Mouse (Mus musculus) ES-Bruce4 (cell line): ENCODE measurements around the gene Cdkl3. TPM values are rescaled to one million over a fixed set of nuclear protein-coding genes. Genes with fewer than 3 reads are reported as not detected.

Source experiments
- H3K27ac ChIP-seq: 2 replicates; pipeline ENCODE4 v1.5.1; 2012; ENCODE audit warnings: low read length, inconsistent platforms; ENCODE audit not compliant: insufficient read depth
- H3K27me3 ChIP-seq: 2 replicates; pipeline ENCODE4 v1.6.1; 2012; ENCODE audit warnings: mild to moderate bottlenecking, low read length, inconsistent platforms; ENCODE audit not compliant: control insufficient read depth, poor library complexity, insufficient read depth, severe bottlenecking
- H3K36me3 ChIP-seq: 2 replicates; pipeline ENCODE4 v1.6.1; 2012; ENCODE audit warnings: inconsistent platforms, mild to moderate bottlenecking, low read length, moderate library complexity; ENCODE audit not compliant: control insufficient read depth, poor library complexity, insufficient read depth, severe bottlenecking
- H3K4me1 ChIP-seq: one replicate; pipeline ENCODE4 v1.8.1; 2011; ENCODE audit warnings: low read length; ENCODE audit not compliant: control insufficient read depth, insufficient read depth
- H3K4me3 ChIP-seq: 2 replicates; pipeline ENCODE4 v1.5.1; 2011; ENCODE audit warnings: low read depth, mild to moderate bottlenecking, low read length
- H3K9ac ChIP-seq: 2 replicates; pipeline ENCODE4 v1.6.1; 2012; ENCODE audit warnings: low read depth, mild to moderate bottlenecking, inconsistent platforms; ENCODE audit not compliant: poor library complexity, severe bottlenecking
- H3K9me3 ChIP-seq: replicated peaks from 2 replicates; pipeline ENCODE4 v1.6.1; 2012; ENCODE audit warnings: mild to moderate bottlenecking, low read length, inconsistent platforms; ENCODE audit not compliant: control insufficient read depth, poor library complexity, insufficient read depth, severe bottlenecking
- CTCF ChIP-seq: IDR thresholded peaks from one replicate; pipeline ENCODE4 v1.8.1; 2011; ENCODE audit warnings: low read depth, low read length
- EP300 ChIP-seq: IDR thresholded peaks from 2 replicates; pipeline ENCODE4 v1.6.1; 2011; ENCODE audit warnings: low read depth, low read length; ENCODE audit not compliant: insufficient read depth
- POLR2A ChIP-seq: IDR thresholded peaks from one replicate; pipeline ENCODE4 v1.8.1; 2011; ENCODE audit warnings: low read length; ENCODE audit not compliant: insufficient read depth
- polyA plus RNA-seq: library from polyadenylated mRNA; stranded (reverse); fragments of >200 nt; gene quantifications from 2 replicates; pipeline ENCODE4 v1.2.4, GENCODE M21; 2011; ENCODE audit warnings: low read depth; ENCODE audit not compliant: missing spikeins, insufficient read depth, insufficient read length

The Cdkl3 gene
- polyA plus RNA-seq, 1 experiment: 12.9 TPM

DNA sequence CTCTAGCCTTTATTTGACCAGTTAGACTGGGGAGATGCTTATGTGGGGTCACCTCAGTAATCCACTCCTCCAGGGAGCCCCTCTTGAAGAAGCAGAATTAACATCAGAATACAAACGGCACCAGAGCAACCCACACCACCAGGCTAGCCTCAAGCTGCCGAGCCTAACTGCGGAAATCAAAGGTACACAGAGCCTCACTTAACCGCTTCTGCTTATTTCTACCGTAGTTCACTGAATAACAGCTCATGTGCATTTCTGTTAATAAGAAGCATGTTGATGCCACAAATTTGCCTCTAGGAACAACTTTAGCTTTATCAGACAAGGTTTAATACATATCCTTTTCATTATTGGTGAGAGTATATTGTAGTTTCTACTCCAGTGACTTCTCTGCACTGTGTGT lies 61.8 kb downstream of the Cdkl3 start:
- no peak for TF ChIP-seq POLR2A
- 0 out of 2 replicates have a peak, but pooled peaks have one; percentile 15 for TF ChIP-seq EP300
- Histone ChIP-seq H3K27me3 (no peaks in the 10 kb centered on the region), H3K4me3 (no peak overlapping the region), H3K27ac (no peak overlapping the region), H3K9me3 (no peaks in the 10 kb centered on the region), H3K36me3 (no peaks in the 10 kb centered on the region), H3K4me1 (no peaks in the 10 kb centered on the region), H3K9ac (no peak overlapping the region)

DNA sequence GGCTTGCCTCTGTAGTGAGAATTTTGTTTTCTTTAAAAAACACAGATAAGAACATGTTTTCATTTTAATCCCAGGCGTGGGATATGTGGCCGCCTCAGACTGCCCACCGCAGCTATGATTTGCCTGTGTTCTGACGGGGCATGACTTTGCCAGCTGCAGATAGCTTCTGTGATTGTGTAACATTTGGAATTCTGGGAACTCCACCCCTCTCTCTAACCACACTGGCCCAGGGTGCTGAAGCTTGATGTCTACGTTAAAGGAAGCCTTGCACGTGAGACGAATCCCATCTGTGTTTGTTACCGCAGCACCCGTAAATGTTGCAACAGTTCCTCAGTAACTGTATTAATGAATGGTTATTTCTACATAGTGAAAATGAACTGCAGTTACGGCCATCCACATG lies 67.7 kb downstream of the Cdkl3 start:
- no peaks in the 10 kb centered on the region for H3K36me3 ChIP-seq
- H3K9me3 ChIP-seq: no peaks in the 10 kb centered on the region
- TF ChIP-seq CTCF (no peak), EP300 (no peak), POLR2A (no peak)
- no peaks in the 10 kb centered on the region for H3K4me1 ChIP-seq
- H3K9ac ChIP-seq: no peak overlapping the region
- H3K27me3 ChIP-seq: no peaks in the 10 kb centered on the region
- no peak overlapping the region for H3K4me3 ChIP-seq
- no peak overlapping the region for H3K27ac ChIP-seq

DNA sequence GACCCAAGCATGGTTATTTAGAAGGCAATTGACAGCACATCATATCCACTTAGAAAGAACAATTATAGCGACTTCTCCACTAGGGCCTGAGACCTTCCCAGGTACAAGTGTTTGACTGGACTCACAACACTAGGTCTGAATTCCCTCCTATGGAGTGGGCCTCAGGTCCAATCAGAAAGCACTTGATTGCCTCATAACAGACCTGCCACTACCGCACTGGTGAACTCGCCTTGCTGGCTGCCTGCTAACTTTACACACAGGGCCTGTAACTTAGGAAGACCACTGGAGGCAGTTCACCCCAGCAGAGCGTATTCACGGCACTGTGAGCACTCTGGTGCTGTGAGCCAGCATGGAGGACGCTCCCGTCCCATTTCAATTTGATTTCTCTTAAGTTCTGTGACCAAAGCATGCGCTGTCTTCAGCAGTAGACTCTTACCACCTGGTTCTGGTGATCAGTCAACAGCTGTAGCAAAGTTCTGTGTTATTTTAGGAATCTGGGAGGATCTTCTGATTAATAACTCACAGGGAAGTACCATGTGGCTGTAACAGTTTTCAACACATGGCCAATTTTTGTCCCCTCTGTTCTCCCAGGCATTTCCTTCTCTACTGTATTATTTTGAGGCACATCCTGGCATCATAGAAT lies 69.6 kb downstream of the Cdkl3 start:
- Histone ChIP-seq H3K36me3 (no peaks in the 10 kb centered on the region), H3K4me3 (no peak overlapping the region), H3K27me3 (no peaks in the 10 kb centered on the region), H3K4me1 (no peaks in the 10 kb centered on the region), H3K9ac (no peak overlapping the region), H3K27ac (no peak overlapping the region), H3K9me3 (no peaks in the 10 kb centered on the region)
- TF ChIP-seq EP300 (no peak), CTCF (no peak), POLR2A (no peak)

DNA sequence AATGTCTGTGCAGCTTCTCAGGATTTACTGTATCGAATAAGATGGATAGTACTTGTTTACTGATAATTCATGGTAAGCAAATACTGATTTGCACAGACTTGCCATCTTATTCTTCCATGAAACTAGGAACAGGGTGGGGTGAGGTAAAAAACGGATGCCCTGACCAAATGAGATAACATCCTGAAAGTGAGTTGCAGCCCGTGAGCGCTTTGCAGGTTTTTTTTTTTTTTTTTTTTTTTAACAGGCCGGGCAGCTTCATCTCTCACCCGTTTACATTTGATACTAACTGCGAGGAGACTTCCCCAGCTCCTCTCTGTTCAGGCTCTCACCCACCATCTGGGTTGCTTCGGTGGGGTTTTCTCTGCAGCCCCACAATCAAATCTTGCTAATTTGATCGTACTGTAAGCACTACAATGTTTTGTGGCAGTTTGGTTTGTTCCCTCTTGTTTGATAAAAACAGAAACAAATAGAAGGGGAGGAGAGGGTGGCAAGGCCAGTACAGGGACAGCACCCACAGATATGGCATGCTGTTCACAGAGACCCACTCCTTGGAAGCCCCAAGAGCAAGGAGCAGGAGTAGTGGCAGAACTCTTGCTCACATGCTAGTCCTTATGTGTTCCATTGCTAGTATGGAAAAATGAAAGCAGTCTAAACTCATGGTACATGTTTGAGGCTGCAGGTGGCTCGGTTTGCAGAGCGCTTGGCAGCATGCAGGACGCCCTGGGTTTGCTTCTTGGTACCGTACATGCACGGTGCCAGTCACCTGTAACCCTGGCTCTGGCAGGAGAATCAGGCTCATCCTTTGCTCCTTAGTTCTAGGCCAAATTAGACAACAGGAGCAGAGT lies 70.8 kb downstream of the Cdkl3 start:
- no peaks in the 10 kb centered on the region for H3K36me3 ChIP-seq
- H3K27ac ChIP-seq: no peak overlapping the region
- TF ChIP-seq CTCF (no peak), POLR2A (no peak), EP300 (no peak)
- H3K9ac ChIP-seq: no peak overlapping the region
- H3K9me3 ChIP-seq: no peaks in the 10 kb centered on the region
- no peak overlapping the region for H3K4me3 ChIP-seq
- H3K4me1 ChIP-seq: no peaks in the 10 kb centered on the region
- H3K27me3 ChIP-seq: no peaks in the 10 kb centered on the region

DNA sequence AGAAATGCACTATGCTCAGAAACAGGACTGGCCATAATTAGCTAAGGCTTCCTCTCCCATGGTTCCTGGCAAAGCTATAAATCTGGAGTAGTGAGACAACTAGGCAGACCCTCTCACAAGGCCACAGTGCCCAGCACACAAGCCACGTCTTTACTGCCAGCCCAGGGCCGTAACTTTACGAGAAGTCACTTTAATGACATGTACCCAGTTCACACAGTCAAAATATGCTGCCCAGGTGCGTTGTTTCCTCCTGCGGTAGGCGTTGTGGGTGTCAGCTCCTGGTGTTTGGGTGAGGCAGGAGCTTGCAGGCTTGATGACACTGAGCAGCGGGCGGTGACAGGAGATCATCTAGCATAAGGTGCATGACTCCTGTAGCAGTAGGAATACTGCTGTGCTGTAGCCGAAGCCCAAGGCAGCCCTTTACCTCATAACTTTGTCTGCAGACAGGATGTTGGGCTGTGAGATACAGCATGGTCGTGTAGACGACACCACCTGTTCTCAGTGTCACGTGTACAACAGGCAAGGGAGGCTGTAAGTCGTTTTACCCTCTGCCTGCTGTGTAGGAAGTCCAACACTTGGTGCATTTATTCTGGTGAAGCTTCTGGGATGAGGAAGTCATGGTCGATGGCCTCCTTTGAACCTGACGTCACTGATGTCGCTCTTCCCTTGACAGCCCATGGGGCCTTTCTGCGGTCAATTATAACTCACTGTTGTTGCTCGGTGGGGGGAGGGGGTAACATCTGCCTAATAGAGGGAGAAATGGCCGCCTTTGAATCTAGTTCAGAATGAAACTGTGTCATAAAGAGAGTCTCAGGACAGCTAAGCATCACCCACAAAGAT lies 72.0 kb downstream of the Cdkl3 start:
- no peaks in the 10 kb centered on the region for H3K36me3 ChIP-seq
- H3K9ac ChIP-seq: no peak overlapping the region
- H3K27me3 ChIP-seq: no peaks in the 10 kb centered on the region
- H3K4me3 ChIP-seq: no peak overlapping the region
- TF ChIP-seq POLR2A: no peak
- no peak for TF ChIP-seq CTCF
- TF ChIP-seq EP300: no peak
- no peak overlapping the region for H3K27ac ChIP-seq
- H3K4me1 ChIP-seq: no peaks in the 10 kb centered on the region
- H3K9me3 ChIP-seq: no peaks in the 10 kb centered on the region
